Mouse (Mus musculus): Measurements from ENCODE around the gene Calm4.

Gene Calm4

DNA sequence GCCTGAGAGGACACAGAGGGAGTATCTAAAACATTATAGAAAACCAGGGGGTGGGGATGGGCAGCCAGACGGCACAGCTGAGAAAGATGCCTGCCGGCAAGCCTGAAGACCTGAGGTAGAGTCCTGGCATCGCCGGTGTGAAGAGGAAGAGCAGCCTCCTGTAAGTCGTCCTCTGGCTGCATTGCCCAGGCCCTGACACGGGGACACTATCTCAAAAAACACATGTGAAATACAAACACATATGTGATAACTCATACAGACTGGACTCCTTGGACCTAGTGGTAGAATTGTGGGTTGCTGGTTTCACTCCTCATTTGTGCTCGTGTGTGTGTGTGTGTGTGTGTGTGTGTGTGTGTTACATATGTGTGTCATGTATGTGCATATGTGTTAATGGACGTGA, 23.7 kb downstream of the Calm4 start:
- DNase-seq (ENCODE audit: extremely low spot score), result no peak

DNA sequence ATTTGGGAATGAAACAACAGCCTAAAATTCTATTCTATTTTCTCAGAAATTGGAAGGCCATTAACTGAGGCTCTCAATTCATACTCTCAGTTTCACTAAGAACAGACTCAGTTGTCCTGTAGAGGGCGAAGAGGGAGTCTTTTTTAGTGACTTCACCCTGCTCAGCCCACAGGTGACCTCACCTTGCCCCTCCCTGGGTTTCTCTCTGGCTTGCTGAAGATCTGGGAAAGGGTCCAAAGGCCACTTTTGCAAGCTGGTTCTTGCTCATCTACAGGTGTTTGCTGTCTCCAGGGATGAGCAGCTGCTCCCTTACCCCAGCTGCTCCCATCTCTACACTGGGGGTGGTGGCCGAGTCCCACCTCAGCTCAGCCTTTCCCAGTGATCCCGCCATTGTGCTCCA, 24.8 kb downstream of the Calm4 start:
- no peak for DNase-seq (ENCODE audit: extremely low spot score)

DNA sequence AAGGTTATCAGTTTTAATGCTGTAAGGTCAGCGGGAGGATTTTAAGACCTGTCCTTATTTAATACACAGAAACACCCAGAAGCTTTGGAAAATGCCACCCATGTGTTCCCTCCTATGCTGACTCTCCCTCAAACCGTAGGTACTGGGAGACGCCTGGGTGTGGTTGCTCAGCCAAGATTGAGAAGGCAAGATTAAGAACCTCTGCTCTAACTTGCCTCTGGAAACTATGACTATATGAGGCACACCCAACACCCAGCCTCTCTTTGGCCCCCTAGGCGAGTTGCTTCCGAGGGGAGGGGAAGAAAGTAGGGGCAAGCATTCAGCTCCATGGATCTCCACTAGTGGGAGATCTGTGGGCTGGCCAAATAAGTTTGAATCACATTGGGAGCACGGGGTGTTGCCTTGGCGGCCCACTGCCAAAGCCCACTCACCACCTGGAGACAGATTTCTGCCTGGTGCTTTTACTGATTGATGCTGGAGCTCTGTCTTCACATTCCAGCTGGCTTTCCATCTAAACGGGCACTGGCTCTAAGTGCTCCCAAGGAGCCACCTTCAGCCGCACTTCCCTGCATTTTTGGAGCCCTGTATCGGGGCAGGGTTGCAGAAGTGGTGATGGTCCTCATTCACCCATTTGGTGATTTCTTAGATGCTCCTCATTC, 25.5 kb downstream of the Calm4 start:
- DNase-seq (ENCODE audit: extremely low spot score), result no peak

DNA sequence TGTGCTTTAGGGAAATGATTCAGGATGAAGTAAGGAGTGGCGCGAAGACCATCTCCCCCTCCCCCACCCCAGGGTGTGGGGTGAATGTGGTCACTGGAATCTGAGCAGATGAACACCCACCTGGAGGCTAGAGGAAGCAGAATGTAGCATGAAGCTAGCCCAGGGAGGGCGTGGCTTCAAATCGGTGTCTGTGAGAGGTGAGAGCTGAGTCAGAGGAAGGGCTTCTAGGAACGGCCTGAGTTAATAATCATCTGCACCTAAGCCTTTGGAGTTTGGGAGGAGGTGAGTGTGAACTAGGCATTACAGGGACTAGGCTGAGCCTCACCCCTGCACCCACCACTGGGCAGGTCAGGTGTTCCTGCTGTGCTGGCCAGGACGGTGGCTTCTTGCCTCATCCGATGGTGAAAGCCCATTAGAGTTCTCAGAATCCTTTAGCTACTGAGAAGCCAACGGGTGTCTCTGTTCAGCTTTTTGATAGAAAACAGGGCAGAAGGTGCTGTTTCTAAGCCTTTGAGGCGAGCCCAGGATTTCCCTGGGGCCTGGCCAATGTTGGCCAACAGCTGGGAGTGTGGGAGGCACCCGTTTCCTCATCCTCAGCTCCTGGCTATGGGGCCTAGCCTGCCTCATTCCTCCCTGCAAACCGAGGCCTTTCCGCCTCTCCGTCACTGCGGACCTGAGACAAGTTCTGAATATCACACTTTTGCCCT, 28.2 kb downstream of the Calm4 start:
- no peak for DNase-seq (ENCODE audit: extremely low spot score)

DNA sequence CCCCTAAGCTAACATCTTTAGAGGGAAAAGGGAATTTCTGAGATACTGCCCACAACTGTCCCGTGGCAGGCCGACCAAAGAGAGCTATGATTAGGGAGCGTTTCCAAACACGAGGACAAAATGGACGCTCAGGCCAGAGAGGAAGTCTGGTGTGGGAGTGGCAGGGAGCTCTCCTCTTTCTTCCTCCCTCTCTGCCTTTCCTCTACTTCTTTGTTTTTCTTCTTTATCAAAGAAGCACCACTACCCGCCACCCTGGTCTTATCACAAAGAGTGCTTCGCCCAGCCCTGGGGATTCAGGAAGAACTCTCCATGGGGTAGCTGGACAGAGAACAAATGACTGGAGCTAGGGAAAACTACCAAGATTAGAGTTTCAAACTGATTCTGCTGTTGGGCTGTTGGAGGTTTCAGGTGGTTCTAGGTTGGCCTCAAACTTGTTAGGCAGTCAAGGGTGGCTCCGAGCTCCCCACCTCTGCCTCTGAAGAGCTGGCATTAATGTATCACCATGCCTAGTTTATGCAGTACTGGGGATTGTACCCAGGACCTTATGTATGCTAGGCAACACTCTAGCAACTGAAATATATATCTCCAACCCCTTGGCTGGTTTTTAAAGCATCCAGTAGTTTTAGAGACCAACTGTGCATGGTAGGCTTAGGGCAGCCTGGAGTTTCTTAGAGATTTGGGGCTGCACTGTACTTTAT, 28.9 kb downstream of the Calm4 start:
- DNase-seq (ENCODE audit: extremely low spot score), result no peak

DNA sequence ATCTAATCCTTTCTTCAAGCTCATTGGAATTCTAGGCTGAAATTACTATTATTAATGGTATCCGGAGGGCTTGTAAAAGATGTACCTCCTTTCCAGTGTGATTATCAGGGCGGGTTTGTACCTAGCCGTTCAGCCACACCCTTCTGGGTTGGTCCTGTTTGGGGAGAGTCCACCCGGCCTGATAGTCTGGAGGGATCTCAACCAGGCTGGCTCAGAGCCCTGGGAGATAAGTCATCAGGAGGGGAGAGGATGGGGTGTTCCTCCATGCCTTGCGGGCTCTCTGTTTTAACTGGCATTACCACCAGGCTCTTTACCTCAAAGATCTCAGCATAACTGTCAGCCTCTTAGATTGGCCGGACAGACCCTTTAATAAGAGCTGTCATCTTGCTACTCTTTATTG, 29.6 kb downstream of the Calm4 start:
- no peak for DNase-seq (ENCODE audit: extremely low spot score)

DNA sequence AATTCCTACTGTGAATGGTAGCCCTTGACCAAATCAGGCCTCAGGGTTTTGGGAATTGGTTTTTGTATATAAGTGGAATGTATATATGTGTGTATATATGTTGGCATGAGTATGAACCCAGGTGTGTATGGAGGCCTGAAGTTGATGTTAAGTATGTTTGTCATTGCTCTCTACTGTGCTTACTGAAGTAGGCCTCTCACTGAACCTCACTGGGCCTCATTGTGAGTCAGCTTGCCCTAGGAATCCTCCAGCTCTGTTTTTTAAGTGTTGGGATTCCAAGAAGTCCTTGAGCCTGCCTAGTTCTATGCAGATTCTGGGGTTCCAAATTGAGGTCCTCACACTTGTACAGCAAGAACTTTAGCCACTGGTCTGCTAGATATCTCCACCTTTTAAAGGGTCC, 32.3 kb downstream of the Calm4 start:
- no peak for DNase-seq (ENCODE audit: extremely low spot score)

DNA sequence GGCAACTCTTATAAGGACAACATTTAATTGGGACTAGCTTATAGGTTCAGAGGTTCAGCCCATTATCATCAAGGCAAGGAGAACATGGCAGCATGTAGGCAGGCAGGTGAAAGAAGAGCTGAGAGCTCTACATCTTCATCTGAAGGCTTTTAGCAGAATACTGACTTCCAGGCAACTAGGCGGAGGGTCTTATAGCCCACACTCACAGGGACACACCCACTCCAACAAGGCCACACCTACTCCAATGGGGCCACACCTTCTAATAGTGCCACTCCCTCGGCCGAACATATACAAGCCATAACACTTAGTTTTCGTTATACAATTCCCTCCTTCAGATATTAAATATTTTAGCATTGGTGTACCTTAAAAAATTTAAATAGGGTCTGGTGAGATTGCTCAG, 35.3 kb downstream of the Calm4 start:
- no peak for DNase-seq (ENCODE audit: extremely low spot score)

DNA sequence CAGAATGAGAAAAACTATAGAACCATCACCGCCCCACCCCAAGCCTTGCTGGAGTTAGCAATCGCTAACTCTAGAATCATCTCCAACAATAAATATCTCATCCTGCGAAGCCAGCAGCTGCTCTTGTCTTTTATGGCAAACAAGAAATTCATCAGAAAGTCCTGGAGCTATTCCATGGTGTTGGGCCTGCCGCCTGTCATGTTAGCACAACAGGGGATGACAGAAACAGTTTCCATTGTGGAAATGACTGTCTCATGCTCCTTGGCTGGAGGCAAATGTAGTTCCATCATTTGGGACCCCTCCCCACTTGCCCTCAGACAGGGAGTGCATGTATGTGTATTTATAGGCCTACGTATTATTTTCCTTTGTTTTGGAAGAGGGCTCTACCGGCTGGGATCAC, 38.9 kb downstream of the Calm4 start:
- DNase-seq (ENCODE audit: extremely low spot score), result no peak

DNA sequence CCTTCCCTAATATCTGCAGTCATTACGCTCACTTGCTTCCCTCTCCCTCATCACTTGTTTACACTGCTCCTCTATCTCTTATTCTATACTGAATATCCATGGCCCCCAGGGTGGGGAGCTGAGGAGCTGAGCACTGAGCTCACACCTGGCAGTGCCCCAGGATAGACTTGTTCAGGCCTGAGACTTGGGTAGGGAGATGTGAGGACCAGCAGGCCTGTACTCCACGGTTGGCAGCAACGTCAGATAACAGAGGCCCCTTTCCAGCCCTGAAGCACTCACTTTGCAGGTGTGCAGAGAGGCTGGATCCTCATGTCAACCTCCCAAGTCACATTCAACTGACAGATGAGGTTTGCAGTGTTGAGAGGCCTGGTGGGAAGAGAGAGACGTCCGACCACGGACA, 39.6 kb downstream of the Calm4 start:
- DNase-seq (ENCODE audit: extremely low spot score), result no peak

DNA sequence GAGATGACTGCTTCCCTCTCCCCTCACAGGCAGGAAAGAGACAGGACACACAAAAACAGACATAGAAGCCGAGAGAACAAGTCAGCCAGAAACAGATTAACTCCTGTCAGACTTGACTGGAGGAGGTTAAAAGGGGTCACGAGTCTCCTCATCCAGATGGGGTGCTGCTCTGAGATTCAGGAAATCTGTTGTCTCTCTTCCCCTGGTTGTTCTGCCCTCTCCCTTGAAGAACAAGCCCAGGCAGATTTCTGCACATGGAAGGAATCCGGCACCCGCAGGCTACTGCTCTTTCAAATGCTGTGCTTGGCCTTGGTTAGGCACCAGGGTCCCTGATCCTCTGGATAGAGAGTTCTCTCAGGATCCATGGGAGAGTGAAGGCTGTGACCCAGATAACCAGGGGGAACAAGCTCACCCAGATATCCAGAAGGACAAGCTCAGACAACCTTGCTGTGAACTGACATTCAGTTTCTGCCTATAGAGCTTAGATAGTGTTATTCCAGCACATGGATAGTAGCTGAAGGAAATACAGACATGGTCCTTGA, 40.2 kb downstream of the Calm4 start:
- no peak for DNase-seq (ENCODE audit: extremely low spot score)

DNA sequence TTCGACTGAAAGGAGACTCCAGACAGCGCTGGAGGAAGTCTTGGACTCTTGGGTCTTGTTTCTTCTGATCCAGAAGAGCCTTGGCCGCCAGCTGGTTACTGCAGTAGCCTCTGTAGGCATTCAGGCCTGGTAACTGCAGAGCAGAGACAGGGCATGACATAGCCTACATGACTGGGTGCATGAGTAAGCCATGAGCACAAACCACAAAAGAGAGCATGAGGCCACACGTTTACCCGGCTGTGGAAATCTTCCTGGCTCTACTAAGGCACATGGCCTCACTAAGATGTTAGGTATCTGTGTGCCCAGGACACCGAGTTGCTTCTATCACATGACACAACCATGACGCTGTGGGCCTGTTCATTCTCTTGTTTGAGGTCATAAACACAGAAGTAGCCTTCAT, 49.1 kb downstream of the Calm4 start:
- no peak for DNase-seq (ENCODE audit: extremely low spot score)
